22 mouse cellular contexts compared by ENCODE assay signal in genomic region chr6:84775908-84776307, GRCm38 (mm10).
DNase-seq lines count a peak whose midpoint lies in the region; ATAC-seq and TF ChIP-seq lines count a peak whose summit lies in the region.
"Had no signal": no experiment of that assay in that cellular context is flagged by ENCODE, and none has a peak within 500 bp of the region (broad histone marks: within the 10 kb centered on the region; RNA-seq: fewer than 3 reads in every experiment).

No protein-coding gene starts in this region.

- no peaks in the 10 kb centered on the region for H3K4me1 ChIP-seq in midbrain, embryonic 14.5 days (ENCODE audit: control insufficient read depth, insufficient read depth, low read length)
- 0 out of 2 replicates have a peak, but pooled peaks cover 4% of the 10 kb centered on the region for H3K4me1 ChIP-seq in midbrain, postnatal 0 days (ENCODE audit: insufficient read depth, low read length)
- H3K4me1 ChIP-seq in stomach, postnatal 0 days (replicated peaks; ENCODE audit: control insufficient read depth, insufficient read depth): no peaks in the 10 kb centered on the region

- H3K9me3 ChIP-seq in midbrain, embryonic 14.5 days (ENCODE audit: control insufficient read depth, low read length): no peaks in the 10 kb centered on the region
- H3K9me3 ChIP-seq in midbrain, postnatal 0 days (ENCODE audit: low read length): no peaks in the 10 kb centered on the region
- no peaks in the 10 kb centered on the region for H3K9me3 ChIP-seq in stomach, postnatal 0 days (ENCODE audit: control insufficient read depth, low read length)
- H3K9me3 ChIP-seq: forebrain, embryonic 13.5 days; hindbrain, embryonic 13.5 days; megakaryocyte, embryonic 14.5 days had no signal

- H3K4me3 ChIP-seq in midbrain, embryonic 14.5 days (replicated peaks; ENCODE audit: low read depth, low read length): no peak overlapping the region
- no peak overlapping the region for H3K4me3 ChIP-seq in midbrain, postnatal 0 days (ENCODE audit: low read depth, low read length)
- no peak overlapping the region for H3K4me3 ChIP-seq in stomach, postnatal 0 days (ENCODE audit: low read depth, low read length)
- H3K4me3 ChIP-seq: forebrain, embryonic 13.5 days; hindbrain, embryonic 13.5 days; layer of hippocampus, adult 2 months; megakaryocyte, embryonic 14.5 days had no signal

- peak; percentile 66 for TF ChIP-seq EP300 in stomach, postnatal 0 days (optimal IDR thresholded peaks at IDR 0.05)

- no peak for TF ChIP-seq POLR2A in brain, embryonic 14.5 days (IDR thresholded peaks at IDR 0.05; ENCODE audit: borderline replicate concordance, extremely low read depth, insufficient read depth, insufficient read length, poor library complexity, severe bottlenecking)

- H3K27me3 ChIP-seq in midbrain, embryonic 14.5 days (ENCODE audit: control insufficient read depth, insufficient read depth, low read length): no peaks in the 10 kb centered on the region
- H3K27me3 ChIP-seq in midbrain, postnatal 0 days (ENCODE audit: insufficient read depth, low read length): no peaks in the 10 kb centered on the region
- no peaks in the 10 kb centered on the region for H3K27me3 ChIP-seq in stomach, postnatal 0 days (ENCODE audit: control insufficient read depth, insufficient read depth, low read length)
- H3K27me3 ChIP-seq: forebrain, embryonic 13.5 days; hindbrain, embryonic 13.5 days; megakaryocyte, embryonic 14.5 days had no signal

- no peak for TF ChIP-seq CTCF in midbrain, postnatal 0 days (IDR thresholded peaks at IDR 0.05)
- no peak for TF ChIP-seq CTCF in brain, embryonic 14.5 days (IDR thresholded peaks at IDR 0.05; ENCODE audit: borderline replicate concordance, extremely low read depth, insufficient read depth, insufficient read length)
- TF ChIP-seq CTCF in stomach, postnatal 0 days (IDR thresholded peaks at IDR 0.05; ENCODE audit: low read depth): no peak

- DNase-seq in midbrain, embryonic 14.5 days: peak; percentile 39
- DNase-seq in midbrain, postnatal 0 days (ENCODE audit: low spot score): no peak
- DNase-seq in Muller cell, postnatal 12 days (ENCODE audit: inconsistent ontology term): peak; percentile 17
- DNase-seq in brain, embryonic 14.5 days (ENCODE audit: low read depth): peak; percentile 45
- DNase-seq in stomach, postnatal 0 days (ENCODE audit: low spot score): no peak
- no peak for DNase-seq in spleen, postnatal 10 days (ENCODE audit: low spot score in 2 of 2)
- DNase-seq in cerebellum, postnatal 4 days (ENCODE audit: low spot score in 2 of 2): no peak
- DNase-seq: cerebellum, adult 9-10 months; gastrocnemius, postnatal 25 days; heart, postnatal 10 days; kidney, adult 2 months; kidney, postnatal 10 days; layer of hippocampus, postnatal 36 days; lung, adult 18-20 months; thymus, postnatal 36 days had no signal

- H3K36me3 ChIP-seq in midbrain, embryonic 14.5 days (ENCODE audit: control insufficient read depth, insufficient read depth, low read length): no peaks in the 10 kb centered on the region
- H3K36me3 ChIP-seq in midbrain, postnatal 0 days (ENCODE audit: insufficient read depth, low read length): no peaks in the 10 kb centered on the region
- H3K36me3 ChIP-seq in stomach, postnatal 0 days (ENCODE audit: control insufficient read depth, insufficient read depth, low read length): no peaks in the 10 kb centered on the region
- H3K36me3 ChIP-seq: hindbrain, embryonic 13.5 days had no signal

- 30% methylated on average over 1 of the region's 1 CpGs for WGBS in midbrain, embryonic 14.5 days
- 27% methylated on average over 1 of the region's 1 CpGs for WGBS in midbrain, postnatal 0 days
- WGBS in stomach, postnatal 0 days: 23% methylated on average over 1 of the region's 1 CpGs

- H3K27ac ChIP-seq in midbrain, embryonic 14.5 days (replicated peaks; ENCODE audit: low read depth, low read length): no peak overlapping the region
- no peak overlapping the region for H3K27ac ChIP-seq in midbrain, postnatal 0 days (ENCODE audit: low read depth, low read length)
- H3K27ac ChIP-seq in stomach, postnatal 0 days (replicated peaks): no peak overlapping the region
- H3K27ac ChIP-seq: forebrain, embryonic 13.5 days; hindbrain, embryonic 13.5 days; layer of hippocampus, adult 2 months had no signal

- no peak overlapping the region for H3K9ac ChIP-seq in midbrain, embryonic 14.5 days (replicated peaks; ENCODE audit: low read length)
- no peak overlapping the region for H3K9ac ChIP-seq in midbrain, postnatal 0 days (replicated peaks; ENCODE audit: low read length, poor library complexity, severe bottlenecking)
- H3K9ac ChIP-seq in stomach, postnatal 0 days (ENCODE audit: low read length): no peak overlapping the region
- H3K9ac ChIP-seq: forebrain, embryonic 13.5 days; hindbrain, embryonic 13.5 days had no signal

- no peak for ATAC-seq in midbrain, embryonic 14.5 days (ENCODE audit: low FRiP score, low TSS enrichment)
- no peak for ATAC-seq in midbrain, postnatal 0 days (ENCODE audit: low FRiP score)
- ATAC-seq in stomach, postnatal 0 days (ENCODE audit: low FRiP score, low TSS enrichment): 0 out of 2 replicates have a peak, but pooled peaks have one; percentile 66
- ATAC-seq: CD4-positive, CD25-positive, alpha-beta regulatory T cell, adult 4 months; forebrain, embryonic 13.5 days; inflammation-experienced regulatory T-cells, adult 6 months had no signal

- H3K4me2 ChIP-seq in midbrain, embryonic 14.5 days (ENCODE audit: low read length): no peak overlapping the region
- H3K4me2 ChIP-seq in midbrain, postnatal 0 days (ENCODE audit: low read depth, low read length, poor library complexity, severe bottlenecking): no peak overlapping the region
- H3K4me2 ChIP-seq in stomach, postnatal 0 days (replicated peaks; ENCODE audit: low read depth): no peak overlapping the region
- H3K4me2 ChIP-seq: forebrain, embryonic 13.5 days; hindbrain, embryonic 13.5 days; liver, embryonic 11.5 days had no signal

Comparison
In these comparisons a context has a peak if more than half of its experiments do, and no peak if none do; other contexts are left out.
1. DNase-seq: peak in midbrain, embryonic 14.5 days (single experiment), Muller cell, postnatal 12 days (single experiment) and brain, embryonic 14.5 days (single experiment); none in midbrain, postnatal 0 days (single experiment), stomach, postnatal 0 days (single experiment), spleen, postnatal 10 days (0 of 2) and cerebellum, postnatal 4 days (0 of 2).